Mouse (Mus musculus): Measurements from ENCODE around the gene Arpc2.

The Arpc2 gene

DNA sequence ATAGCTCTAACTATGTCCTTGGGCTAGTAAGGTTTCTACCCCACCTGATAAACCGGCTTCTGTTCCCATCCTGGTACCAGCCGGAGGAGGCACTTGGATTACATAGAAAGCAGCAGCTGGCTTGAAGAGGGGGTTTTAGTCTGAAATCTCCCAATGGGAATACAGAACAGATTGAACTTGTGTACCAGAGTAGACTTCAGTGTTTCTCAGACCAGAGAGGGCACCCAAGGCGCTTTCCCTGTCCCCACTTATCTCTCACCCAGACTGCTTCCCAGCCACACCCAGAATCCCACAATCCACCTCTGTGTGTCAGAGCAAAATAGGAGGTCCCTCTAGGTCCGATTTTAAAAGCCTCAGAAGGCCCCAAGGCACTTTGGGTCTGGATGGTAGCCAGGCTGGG is 52.4 kb downstream of the Arpc2 start:
- TF ChIP-seq CTCF (conservative IDR thresholded peaks at IDR 0.05; ENCODE audit: low read length): no peak
- no peak for TF ChIP-seq NANOG (IDR thresholded peaks at IDR 0.05; ENCODE audit: borderline replicate concordance, low read length)
- TF ChIP-seq POU5F1 (IDR thresholded peaks at IDR 0.05; ENCODE audit: borderline replicate concordance, low read length): no peak
- Histone ChIP-seq H3K4me1 (replicated peaks; ENCODE audit: low read depth, low read length) (peaks cover 47% of the 10 kb centered on the region), H3K36me3 (ENCODE audit: insufficient read depth, low read length) (peaks cover 74% of the 10 kb centered on the region), H3K9me3 (ENCODE audit: low read length) (no peaks in the 10 kb centered on the region), H3K27me3 (ENCODE audit: insufficient read depth, low read length) (no peaks in the 10 kb centered on the region), H3K4me3 (replicated peaks; ENCODE audit: low read length) (no peak overlapping the region)

DNA sequence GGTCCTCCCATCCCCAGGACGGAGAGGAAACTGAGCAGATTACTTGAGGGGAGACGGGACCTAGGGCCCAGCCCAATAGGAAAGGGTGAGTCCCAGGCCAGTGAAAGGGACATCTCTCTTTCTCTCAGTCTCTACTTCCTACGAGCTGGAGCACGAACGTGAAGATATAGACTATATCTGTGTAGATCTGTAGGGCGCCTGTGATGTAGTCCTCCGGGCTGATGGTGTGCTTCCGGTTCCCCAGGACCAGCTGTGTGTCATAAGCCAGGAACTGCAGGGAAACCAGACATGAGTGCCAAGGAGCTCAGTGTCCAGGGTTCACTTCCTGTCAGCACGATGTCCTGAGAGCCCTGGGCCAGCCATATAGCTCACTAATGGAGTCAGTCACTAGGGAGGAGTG is 53.4 kb downstream of the Arpc2 start:
- TF ChIP-seq POU5F1 (IDR thresholded peaks at IDR 0.05; ENCODE audit: borderline replicate concordance, low read length) (no peak), CTCF (conservative IDR thresholded peaks at IDR 0.05; ENCODE audit: low read length) (no peak), NANOG (IDR thresholded peaks at IDR 0.05; ENCODE audit: borderline replicate concordance, low read length) (no peak)
- H3K4me1 ChIP-seq (replicated peaks; ENCODE audit: low read depth, low read length): peaks cover 40% of the 10 kb centered on the region
- no peak overlapping the region for H3K4me3 ChIP-seq (replicated peaks; ENCODE audit: low read length)
- H3K36me3 ChIP-seq (ENCODE audit: insufficient read depth, low read length): peaks cover 78% of the 10 kb centered on the region
- H3K9me3 ChIP-seq (ENCODE audit: low read length): no peaks in the 10 kb centered on the region
- H3K27me3 ChIP-seq (ENCODE audit: insufficient read depth, low read length): no peaks in the 10 kb centered on the region

DNA sequence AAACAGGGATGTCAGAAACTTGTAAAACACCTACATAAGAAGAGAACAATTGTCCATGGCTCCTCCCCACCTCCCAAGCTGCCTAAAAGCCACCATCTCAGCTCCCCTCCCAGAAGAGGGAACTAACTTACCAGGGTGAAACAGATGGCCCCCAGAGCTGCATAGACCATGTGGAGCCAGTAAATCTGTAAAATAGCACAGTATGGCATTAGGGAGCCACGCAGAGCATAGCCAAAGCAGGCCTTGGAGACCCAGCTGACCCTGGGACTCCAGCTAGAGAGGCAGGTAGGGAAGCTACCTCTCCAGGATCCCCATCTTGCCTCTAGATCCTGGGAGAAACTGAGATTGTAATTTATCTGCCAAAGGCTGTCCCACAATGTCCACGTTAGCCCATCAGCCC is 53.9 kb downstream of the Arpc2 start:
- Histone ChIP-seq H3K9me3 (ENCODE audit: low read length) (no peaks in the 10 kb centered on the region), H3K27me3 (ENCODE audit: insufficient read depth, low read length) (no peaks in the 10 kb centered on the region), H3K4me3 (replicated peaks; ENCODE audit: low read length) (no peak overlapping the region), H3K36me3 (ENCODE audit: insufficient read depth, low read length) (peaks cover 81% of the 10 kb centered on the region), H3K4me1 (replicated peaks; ENCODE audit: low read depth, low read length) (peaks cover 41% of the 10 kb centered on the region)
- no peak for TF ChIP-seq POU5F1 (IDR thresholded peaks at IDR 0.05; ENCODE audit: borderline replicate concordance, low read length)
- no peak for TF ChIP-seq NANOG (IDR thresholded peaks at IDR 0.05; ENCODE audit: borderline replicate concordance, low read length)
- no peak for TF ChIP-seq CTCF (conservative IDR thresholded peaks at IDR 0.05; ENCODE audit: low read length)

DNA sequence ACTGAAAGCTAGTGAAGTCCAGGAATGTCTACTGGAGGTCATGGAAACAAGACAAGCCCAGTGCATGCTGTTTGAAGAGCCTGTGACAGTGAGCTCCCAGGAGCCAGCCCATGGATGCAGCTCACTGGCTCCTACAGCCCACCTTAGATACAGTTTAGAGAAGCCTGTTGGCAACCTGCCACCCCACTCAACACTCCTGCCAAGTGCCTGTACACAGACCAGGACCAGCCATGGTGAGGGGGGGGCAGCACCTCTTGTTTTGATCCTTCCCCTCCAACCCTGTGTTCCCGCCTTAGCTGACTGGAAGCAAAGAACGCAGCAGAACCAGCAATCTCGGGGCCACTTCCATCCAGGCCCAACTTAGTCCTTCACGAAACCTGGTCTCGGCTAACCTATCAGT is 54.3 kb downstream of the Arpc2 start:
- no peak for TF ChIP-seq POU5F1 (IDR thresholded peaks at IDR 0.05; ENCODE audit: borderline replicate concordance, low read length)
- TF ChIP-seq NANOG (IDR thresholded peaks at IDR 0.05; ENCODE audit: borderline replicate concordance, low read length): no peak
- no peak for TF ChIP-seq CTCF (conservative IDR thresholded peaks at IDR 0.05; ENCODE audit: low read length)
- H3K36me3 ChIP-seq (ENCODE audit: insufficient read depth, low read length): peaks cover 85% of the 10 kb centered on the region
- H3K4me1 ChIP-seq (replicated peaks; ENCODE audit: low read depth, low read length): peaks cover 45% of the 10 kb centered on the region
- no peaks in the 10 kb centered on the region for H3K9me3 ChIP-seq (ENCODE audit: low read length)
- no peaks in the 10 kb centered on the region for H3K27me3 ChIP-seq (ENCODE audit: insufficient read depth, low read length)
- no peak overlapping the region for H3K4me3 ChIP-seq (replicated peaks; ENCODE audit: low read length)

GRCm38 (mm10) chr1:74292331-74293020 is 56.6 kb downstream of the Arpc2 start:
- no peak overlapping the region for H3K4me3 ChIP-seq (replicated peaks; ENCODE audit: low read length)
- H3K27me3 ChIP-seq (ENCODE audit: insufficient read depth, low read length): no peaks in the 10 kb centered on the region
- H3K4me1 ChIP-seq (replicated peaks; ENCODE audit: low read depth, low read length): peaks cover 49% of the 10 kb centered on the region
- no peak for TF ChIP-seq CTCF (conservative IDR thresholded peaks at IDR 0.05; ENCODE audit: low read length)
- TF ChIP-seq POU5F1 (IDR thresholded peaks at IDR 0.05; ENCODE audit: borderline replicate concordance, low read length): no peak
- no peak for TF ChIP-seq NANOG (IDR thresholded peaks at IDR 0.05; ENCODE audit: borderline replicate concordance, low read length)
- no peaks in the 10 kb centered on the region for H3K9me3 ChIP-seq (ENCODE audit: low read length)
- peaks cover 95% of the 10 kb centered on the region for H3K36me3 ChIP-seq (ENCODE audit: insufficient read depth, low read length)

DNA sequence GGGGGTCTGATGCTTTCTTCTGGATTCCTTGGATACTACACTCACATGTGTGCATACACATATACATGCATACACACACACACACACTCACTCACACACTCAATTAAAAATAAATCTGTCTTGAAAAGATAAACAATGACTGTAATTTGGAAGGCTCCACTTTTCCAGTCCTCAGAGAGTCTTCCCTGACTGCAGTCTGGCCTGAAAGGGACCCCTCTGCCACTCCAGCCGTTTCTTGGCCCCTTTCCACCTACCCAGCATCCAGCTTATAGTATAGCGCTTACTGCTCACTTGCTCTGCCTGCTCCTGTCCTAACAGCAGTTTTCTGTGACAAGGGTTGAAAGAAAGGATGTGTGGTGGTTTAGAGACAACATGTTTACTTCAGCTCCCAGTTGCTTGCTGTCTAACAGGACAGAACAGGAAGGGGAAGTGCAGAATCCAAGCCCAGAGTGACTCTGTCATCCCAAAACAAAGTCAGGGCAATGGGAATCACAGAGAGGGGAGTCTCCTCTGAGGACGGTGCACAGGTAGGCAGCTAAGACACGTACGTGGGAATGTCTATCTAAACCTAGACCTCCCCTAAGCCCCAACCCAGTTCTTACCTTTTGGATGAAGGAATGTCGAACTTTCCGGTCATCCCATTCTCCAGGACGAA is 57.5 kb downstream of the Arpc2 start:
- H3K9me3 ChIP-seq (ENCODE audit: low read length): no peaks in the 10 kb centered on the region
- peaks cover 94% of the 10 kb centered on the region for H3K36me3 ChIP-seq (ENCODE audit: insufficient read depth, low read length)
- TF ChIP-seq CTCF (conservative IDR thresholded peaks at IDR 0.05; ENCODE audit: low read length): no peak
- TF ChIP-seq NANOG (IDR thresholded peaks at IDR 0.05; ENCODE audit: borderline replicate concordance, low read length): no peak
- no peak for TF ChIP-seq POU5F1 (IDR thresholded peaks at IDR 0.05; ENCODE audit: borderline replicate concordance, low read length)
- no peaks in the 10 kb centered on the region for H3K27me3 ChIP-seq (ENCODE audit: insufficient read depth, low read length)
- peaks cover 47% of the 10 kb centered on the region for H3K4me1 ChIP-seq (replicated peaks; ENCODE audit: low read depth, low read length)
- H3K4me3 ChIP-seq (replicated peaks; ENCODE audit: low read length): no peak overlapping the region

- peaks cover 93% of the 10 kb centered on the region for H3K36me3 ChIP-seq (ENCODE audit: insufficient read depth, low read length)
- TF ChIP-seq NANOG (IDR thresholded peaks at IDR 0.05; ENCODE audit: borderline replicate concordance, low read length): no peak
- no peak for TF ChIP-seq POU5F1 (IDR thresholded peaks at IDR 0.05; ENCODE audit: borderline replicate concordance, low read length)
- no peak for TF ChIP-seq CTCF (conservative IDR thresholded peaks at IDR 0.05; ENCODE audit: low read length)
- no peaks in the 10 kb centered on the region for H3K9me3 ChIP-seq (ENCODE audit: low read length)
- H3K4me3 ChIP-seq (replicated peaks; ENCODE audit: low read length): no peak overlapping the region
- no peaks in the 10 kb centered on the region for H3K27me3 ChIP-seq (ENCODE audit: insufficient read depth, low read length)
- peaks cover 51% of the 10 kb centered on the region for H3K4me1 ChIP-seq (replicated peaks; ENCODE audit: low read depth, low read length)
Observed at GRCm38 (mm10) chr1:74294090-74294643, 58.3 kb downstream of the Arpc2 start.

DNA sequence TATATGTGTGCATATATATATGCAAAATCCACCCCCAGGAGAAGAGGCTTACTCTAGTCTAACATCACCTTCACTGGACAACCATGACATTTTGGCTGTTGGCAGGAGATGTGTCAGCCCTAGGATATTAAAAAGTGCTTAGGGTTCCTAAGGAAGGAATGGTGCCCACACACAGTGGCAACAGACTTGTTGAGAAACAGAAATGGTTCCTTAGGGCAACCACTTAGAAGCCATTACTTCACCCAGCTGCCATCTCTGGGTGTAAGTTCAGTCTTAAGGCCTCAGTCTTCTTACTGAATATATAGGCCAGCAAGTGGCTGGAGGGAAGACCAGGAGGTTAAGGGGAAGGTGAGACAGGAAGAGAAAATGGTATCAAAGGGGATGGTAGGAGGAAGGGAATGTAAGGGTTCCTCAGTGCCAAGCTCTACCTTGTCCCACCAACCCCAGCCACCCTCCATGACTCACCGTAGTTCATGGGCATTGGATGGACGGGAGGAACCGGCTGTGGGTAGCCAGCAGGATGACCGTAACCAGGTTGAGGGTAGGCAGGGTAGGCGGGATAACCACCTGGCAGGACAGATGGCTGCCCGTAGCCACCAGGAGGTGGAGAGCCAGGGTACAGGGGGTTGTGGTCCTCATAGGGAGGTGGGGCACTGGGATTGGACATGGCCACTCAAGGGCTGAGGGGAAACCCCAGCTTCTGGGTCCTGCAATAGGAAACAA is 59.0 kb downstream of the Arpc2 start:
- TF ChIP-seq CTCF (conservative IDR thresholded peaks at IDR 0.05; ENCODE audit: low read length) (no peak), POU5F1 (IDR thresholded peaks at IDR 0.05; ENCODE audit: borderline replicate concordance, low read length) (no peak), NANOG (IDR thresholded peaks at IDR 0.05; ENCODE audit: borderline replicate concordance, low read length) (no peak)
- H3K27me3 ChIP-seq (ENCODE audit: insufficient read depth, low read length): no peaks in the 10 kb centered on the region

More for the DNA sequence above, 59.0 kb downstream of the Arpc2 start:
- H3K4me1 ChIP-seq (replicated peaks; ENCODE audit: low read depth, low read length): peaks cover 56% of the 10 kb centered on the region
- H3K9me3 ChIP-seq (ENCODE audit: low read length): no peaks in the 10 kb centered on the region
- H3K36me3 ChIP-seq (ENCODE audit: insufficient read depth, low read length): peaks cover 87% of the 10 kb centered on the region
- H3K4me3 ChIP-seq (replicated peaks; ENCODE audit: low read length): no peak overlapping the region
